Mouse (Mus musculus) myocyte (in vitro differentiated cells): ENCODE data around the gene Gcfc2.

ENCODE experiments used
- MYOD1 ChIP-seq, 3 experiments: IDR thresholded peaks; one replicate each; pipeline ENCODE4 v1.6.1; 2011; ENCODE audit warnings: control low read depth in 2 of 3, low read depth in 2 of 3, mild to moderate bottlenecking in 2 of 3, moderate library complexity in 1 of 3; ENCODE audit not compliant: insufficient read length in 2 of 3, control insufficient read depth in 1 of 3
- TCF12 ChIP-seq: IDR thresholded peaks from one replicate; pipeline ENCODE4 v1.6.1; 2011; ENCODE audit warnings: mild to moderate bottlenecking, control low read depth; ENCODE audit not compliant: poor library complexity, insufficient read depth, severe bottlenecking

DNA sequence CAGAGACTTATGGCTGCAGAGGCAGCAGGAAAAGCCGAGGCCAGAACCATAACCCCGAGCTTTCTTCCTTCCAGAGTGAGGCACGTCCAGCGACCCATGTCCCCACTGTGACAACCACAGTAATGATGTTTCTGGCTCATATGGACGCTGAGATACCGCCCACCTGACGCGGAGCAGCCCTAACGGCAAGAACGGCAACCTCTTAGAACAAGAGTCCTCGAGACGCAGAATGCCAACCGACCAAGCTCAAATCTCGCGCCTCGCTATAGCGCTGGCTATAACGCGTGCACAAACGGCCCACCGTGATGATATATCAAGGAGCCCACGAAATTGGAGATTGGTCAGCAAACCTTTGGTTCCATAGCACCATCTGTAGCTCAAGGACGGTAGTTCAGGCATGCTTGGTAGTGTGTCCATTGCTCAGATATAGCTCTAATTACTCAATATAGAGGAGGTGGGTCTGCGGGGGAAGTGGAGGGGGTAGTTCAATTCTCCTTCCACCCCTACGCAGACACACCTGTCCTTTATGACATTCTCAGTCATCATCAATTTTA lies 13.1 kb upstream of the Gcfc2 start:
- TF ChIP-seq MYOD1 (IDR thresholded peaks at IDR 0.05; ENCODE audit: control insufficient read depth in 1 of 3, insufficient read length in 2 of 3, low read depth in 2 of 3) = no peak
- TF ChIP-seq TCF12 = no peak
